Mouse (Mus musculus) urinary bladder, postnatal 14 days (tissue): ENCODE data around the gene Fsip1.

ENCODE experiments used
- DNase-seq: peaks from one replicate; pipeline ENCODE4 v3.0.0; 2021; ENCODE audit warnings: low spot score

Gene Fsip1

DNA sequence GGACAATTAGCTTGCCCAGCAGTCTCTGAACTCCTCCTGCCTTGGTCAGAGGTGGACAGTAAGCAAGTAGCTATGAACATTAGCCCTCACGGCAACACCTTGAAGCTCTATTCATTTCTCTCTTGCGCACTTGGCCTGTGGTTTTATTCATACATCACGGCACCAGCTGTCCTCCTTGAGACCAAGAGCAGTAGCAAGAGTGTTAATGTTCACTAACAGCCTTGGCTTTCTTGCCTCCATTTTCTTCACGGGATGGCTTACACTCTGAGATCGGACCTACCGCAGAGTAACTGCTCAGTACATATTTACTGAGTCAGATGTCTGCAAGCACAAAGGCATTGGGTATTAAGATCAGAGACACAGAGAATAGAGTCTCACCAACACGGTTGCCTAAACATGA, 132.3 kb downstream of the Fsip1 start:
- no peak for DNase-seq

DNA sequence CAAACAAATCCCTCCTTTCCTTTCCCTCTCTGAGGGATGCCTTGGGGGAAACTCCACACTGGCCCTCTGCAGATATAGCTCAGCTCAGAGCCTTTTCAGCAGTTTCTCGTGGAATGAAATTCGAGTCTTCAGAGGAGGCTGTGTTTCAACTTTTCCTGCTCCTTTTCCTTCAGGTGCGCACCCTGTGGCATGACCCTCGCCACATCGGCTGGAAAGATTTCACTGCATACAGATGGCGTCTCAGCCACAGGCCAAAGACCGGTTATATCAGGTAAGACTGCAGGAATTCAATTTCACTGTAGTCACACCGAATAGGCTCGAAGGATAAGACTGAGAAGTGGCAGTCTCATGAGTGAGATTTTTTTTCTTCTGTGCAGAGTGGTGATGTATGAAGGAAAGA, 133.0 kb downstream of the Fsip1 start:
- no peak for DNase-seq

DNA sequence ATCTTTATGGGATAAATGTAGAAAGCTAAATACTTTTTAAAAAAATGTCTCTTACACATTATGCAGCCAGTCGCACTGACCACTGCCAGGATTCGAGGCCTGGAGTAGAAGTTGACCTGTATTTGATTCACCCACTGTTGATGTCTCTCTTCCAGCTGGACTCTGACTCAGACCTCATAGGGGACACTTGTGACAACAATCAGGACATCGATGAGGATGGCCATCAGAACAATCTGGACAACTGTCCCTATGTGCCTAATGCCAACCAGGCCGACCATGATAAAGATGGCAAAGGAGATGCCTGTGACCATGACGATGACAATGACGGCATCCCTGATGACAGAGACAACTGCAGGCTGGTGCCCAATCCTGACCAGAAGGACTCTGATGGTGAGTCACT, 134.5 kb downstream of the Fsip1 start:
- no peak for DNase-seq

DNA sequence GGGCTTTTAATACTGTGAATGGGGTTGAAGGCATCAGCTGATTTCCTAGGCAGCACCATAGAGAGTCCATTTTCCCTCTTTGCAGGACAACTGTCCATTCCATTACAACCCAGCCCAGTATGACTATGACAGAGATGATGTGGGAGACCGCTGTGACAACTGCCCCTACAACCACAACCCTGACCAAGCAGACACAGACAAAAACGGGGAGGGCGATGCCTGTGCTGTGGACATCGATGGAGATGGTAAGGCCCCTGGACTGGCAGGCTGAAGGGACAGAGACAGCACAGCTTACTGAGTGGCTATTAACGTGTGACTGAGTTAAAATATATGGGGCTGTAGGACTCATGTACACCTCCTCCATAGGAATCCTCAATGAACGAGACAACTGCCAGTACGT, 136.0 kb downstream of the Fsip1 start:
- no peak for DNase-seq

DNA sequence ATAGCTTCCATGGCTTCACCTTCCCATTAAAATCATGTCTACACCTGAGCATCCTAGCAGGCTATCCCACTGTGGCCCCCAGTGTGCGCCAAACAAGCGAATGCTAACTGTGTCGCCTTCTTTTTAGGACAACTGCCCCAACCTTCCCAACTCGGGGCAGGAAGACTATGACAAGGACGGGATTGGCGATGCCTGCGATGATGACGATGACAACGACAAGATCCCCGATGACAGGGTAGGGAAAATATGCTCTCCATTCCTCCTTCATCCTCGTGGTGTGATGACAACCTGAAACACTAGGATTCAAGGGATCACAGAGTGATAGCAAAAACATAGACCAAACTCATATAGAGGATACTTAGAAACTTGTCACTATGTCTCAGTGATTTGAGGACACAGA, 136.7 kb downstream of the Fsip1 start:
- no peak for DNase-seq

DNA sequence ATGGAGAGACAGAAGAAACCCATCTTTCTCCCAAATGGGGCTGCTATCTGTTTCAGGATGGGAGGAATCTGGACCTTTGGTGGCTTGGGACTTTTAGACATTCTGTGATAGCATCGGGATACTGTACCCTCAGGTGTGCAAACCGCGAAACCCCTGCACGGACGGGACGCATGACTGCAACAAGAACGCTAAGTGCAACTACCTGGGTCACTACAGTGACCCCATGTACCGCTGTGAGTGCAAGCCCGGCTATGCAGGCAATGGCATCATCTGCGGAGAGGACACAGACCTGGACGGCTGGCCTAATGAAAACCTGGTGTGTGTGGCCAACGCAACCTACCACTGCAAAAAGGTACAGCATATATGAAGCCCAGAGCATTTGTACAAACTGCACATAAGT, 137.1 kb downstream of the Fsip1 start:
- DNase-seq = no peak

DNA sequence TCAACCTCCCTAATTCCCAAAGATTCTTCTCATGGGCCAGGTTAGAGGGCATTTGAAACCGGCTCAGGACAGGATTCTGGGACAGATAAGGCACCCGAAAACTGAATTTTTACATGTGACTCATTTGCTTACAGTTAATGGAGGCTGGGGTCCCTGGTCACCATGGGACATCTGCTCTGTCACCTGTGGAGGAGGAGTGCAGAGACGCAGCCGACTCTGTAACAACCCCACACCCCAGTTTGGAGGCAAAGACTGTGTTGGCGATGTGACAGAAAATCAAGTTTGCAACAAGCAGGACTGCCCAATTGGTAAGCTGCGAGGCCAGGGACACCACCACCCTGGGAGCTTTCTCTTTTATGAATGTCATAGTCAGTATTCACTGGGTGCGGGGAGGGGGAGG, 138.3 kb downstream of the Fsip1 start:
- DNase-seq = no peak

DNA sequence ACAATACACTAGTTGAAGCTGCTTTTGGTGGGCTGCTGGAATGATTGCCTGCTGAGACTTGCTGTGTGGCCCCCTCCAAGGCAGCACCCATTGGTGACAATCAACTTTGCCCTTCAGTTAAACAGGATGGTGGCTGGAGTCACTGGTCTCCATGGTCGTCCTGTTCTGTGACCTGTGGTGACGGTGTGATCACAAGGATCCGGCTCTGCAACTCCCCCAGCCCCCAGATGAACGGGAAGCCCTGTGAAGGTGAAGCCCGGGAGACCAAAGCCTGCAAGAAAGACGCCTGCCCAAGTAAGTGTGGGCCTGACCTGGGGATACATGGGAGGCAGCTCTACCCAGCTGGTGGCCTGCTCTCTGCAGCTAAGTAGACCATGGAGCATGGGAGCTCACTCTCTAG, 138.7 kb downstream of the Fsip1 start:
- no peak for DNase-seq

DNA sequence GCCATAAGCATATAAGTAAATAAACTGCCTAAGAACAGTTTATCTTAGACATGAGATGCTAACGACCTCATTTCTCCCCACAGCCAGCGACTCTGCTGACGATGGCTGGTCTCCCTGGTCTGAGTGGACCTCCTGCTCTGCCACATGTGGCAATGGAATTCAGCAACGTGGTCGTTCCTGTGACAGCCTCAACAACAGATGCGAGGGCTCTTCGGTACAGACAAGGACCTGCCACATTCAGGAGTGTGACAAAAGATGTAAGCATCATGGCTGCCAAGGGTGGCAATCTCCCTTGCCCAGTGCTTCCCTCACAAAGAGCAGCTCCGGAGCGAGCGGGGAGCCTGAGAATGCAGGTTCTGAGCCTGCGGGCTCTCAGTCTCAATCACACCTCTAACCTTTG, 139.4 kb downstream of the Fsip1 start:
- no peak for DNase-seq

DNA sequence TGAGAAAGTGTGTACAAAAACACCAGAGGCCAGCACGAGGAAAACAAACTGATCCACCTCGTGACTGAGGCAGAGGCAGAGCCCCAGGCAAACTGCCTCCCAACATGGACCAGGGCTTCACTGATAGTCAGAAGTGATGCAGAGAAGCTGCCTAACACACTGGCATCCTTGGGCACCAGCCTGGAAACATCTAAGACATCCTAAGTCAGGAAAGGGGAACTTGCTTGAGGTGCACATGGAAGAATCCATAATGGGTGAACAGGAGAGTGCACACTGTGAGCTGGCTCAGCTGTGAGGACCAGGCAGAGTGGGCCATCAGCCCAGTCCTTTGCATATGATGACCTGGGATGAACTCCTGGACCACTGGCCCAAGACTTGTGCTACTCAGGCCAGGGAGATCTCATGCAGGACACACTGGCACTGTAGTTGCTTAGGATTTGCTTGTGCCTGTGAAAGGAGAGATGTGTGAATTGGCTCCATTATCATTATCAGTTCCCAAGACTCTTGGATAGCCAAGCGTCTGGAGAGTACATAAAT, 139.9 kb downstream of the Fsip1 start:
- no peak for DNase-seq

DNA sequence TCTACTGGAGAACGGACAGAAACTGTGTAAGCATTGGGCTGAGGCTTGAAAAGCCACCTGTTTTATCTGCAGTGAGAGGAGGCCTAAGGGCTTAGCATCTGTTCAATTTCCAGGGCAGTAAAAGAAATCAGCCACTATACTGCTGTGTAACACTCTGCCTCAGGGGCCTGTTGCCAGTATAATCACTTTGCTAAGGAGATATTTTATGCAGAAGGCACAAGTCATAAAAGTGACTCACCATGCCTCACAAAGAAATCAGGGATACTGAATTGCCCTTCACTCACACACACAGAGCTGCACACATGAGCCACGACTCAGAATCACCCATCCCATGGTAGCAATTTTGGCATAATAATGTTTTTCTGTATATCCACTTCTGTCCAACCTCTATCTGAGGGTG, 140.6 kb downstream of the Fsip1 start:
- no peak for DNase-seq

DNA sequence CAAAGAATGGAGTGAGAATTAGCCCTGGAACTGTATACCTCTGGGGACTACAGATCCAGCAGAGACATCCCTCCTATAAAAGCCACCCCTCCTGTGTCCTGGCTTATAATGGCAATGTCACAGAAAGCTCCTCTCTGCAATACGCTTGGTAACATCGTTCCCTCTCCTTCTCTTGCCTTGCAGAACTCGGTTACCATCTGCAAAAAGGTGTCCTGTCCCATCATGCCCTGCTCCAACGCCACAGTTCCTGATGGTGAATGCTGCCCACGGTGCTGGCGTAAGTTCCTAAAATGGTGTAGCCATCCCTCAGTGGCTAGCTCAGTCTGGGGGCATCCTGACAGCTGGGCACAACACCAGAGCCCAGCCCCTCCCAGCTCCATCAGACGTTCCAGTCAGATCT, 141.1 kb downstream of the Fsip1 start:
- DNase-seq = no peak

DNA sequence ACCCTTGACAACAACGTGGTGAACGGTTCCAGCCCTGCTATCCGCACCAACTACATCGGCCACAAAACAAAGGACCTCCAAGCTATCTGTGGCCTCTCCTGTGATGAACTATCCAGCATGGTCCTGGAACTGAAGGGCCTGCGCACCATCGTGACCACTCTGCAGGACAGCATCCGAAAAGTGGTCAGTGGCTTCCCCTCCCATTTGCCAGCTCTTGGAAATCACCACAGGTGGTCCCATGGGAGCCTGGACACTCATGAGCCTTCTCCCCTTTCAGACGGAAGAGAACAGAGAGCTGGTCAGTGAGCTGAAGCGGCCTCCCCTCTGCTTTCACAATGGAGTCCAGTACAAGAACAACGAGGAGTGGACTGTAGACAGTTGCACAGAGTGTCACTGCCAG, 142.1 kb downstream of the Fsip1 start:
- no peak for DNase-seq

DNA sequence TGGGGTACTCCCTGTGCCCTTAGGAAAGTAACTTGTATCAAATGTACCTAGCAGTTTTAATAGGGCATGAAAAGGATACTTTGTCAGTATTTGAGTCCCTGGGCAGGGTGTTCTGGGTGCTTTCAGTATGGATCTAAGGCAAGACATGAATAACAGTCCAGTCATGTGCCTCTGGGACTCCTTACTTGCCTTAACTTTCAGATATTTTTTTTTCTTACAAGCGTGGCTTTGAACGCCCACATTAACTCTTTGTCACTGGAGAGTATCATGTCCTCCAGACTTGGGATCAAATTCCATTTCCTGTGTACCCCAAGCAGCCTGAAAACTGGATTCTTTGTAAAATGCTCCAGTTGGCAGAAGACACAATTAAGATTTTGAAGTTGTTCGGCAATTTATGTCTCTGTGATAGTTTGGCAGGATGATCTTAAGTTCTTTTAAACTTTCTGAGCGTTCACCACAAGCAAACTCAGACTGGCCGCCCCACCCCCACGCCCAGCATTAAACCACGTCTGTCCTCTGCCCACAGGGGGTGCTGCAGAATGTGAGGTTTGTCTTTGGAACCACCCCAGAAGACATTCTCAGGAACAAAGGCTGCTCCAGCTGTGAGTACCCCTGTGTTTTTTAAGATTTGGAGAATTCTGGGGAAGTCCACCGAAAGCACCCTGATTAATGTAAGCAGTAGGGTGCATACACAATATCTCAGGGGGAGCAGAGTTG, 142.8 kb downstream of the Fsip1 start:
- peak; percentile 44 for DNase-seq

DNA sequence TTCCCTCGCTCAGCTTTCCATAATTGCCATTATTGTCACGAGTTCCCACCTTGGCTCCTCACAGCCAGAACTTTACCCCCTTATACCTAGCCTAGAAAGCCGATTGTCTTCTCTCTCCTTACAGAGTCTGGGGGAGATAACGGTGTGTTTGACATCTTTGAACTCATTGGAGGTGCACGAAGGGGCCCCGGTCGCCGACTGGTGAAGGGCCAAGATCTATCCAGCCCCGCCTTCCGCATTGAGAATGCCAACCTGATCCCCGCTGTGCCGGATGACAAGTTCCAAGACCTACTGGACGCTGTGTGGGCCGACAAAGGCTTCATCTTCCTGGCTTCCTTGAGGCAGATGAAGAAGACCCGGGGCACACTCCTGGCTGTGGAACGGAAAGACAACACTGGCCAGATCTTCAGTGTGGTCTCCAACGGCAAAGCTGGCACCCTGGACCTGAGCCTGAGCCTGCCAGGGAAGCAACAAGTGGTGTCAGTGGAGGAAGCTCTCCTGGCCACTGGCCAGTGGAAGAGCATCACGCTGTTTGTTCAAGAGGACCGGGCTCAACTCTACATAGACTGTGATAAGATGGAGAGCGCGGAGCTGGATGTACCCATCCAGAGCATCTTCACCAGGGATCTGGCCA, 143.8 kb downstream of the Fsip1 start:
- DNase-seq = no peak

DNA sequence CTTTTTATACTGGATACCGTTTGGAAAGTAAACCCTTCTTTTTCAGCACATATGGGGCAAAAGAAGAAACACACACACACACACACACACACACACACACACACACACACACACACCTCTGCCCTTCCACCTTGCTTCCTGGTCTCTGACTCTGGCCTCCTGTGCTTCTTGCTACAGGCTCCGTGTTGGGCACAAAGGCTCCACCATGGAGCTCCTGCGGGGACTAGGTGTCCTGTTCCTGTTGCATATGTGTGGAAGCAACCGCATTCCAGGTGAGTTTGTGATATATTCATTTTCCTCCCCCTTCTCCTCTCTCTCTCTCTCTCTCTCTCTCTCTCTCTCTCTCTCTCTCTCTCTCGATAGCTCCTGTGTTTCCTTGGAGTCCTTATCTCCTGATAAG, 144.3 kb downstream of the Fsip1 start:
- no peak for DNase-seq

DNA sequence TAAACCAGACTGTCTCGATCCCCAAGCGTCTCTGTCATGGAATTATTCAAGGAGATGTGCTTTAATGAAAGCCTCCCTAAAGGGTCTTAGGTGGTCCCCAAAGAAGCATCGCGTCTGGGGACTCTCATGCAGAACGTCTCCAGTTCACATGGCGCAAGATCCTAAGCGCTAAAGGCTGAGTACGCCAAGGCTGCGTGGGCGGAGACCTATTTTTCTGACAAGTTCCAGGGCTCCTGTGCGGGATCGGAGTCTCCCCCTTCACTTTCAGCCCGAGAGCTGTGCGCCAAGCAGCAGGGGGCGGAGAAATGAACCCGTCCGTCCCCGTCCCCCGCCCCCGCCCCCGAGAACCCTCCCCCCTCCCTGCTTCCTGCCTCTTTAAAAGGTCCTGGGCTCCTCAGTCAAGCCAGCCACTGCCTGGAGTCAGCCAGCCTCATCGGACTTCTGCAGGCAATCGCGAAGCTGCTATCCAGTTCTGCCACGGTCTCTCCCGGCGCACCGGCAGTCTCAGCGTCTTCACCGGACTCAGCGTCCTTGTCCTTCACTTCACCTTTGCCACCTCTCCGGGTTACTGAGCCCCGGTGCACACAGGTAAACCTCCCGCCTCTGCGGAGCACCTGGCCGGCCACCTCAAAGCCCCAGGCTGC, 145.2 kb downstream of the Fsip1 start, which contains the start of gene Thbs1:
Thbs1 (plus strand) TSS at position 389 of the 644 bp plus-strand sequence.
- peak; percentile 84 for DNase-seq

DNA sequence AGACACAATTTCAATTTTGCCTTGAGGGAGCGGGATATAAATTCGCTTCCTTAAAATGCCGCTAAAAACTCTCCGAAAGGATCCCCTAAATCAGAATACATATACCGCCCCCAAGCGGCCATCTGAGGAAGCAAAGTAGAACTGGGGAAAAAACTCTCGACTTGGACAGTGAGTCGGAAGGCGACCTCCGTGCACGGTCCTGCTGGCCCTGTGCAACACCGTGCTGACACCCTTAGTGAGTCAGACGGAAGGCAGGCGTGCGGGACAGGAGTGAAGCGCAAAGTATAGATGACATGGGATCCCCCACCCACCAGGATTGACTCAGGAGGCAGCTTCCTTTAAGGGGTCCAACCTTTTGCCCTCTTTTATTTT, 145.7 kb downstream of the Fsip1 start:
- peak; percentile 89 for DNase-seq

DNA sequence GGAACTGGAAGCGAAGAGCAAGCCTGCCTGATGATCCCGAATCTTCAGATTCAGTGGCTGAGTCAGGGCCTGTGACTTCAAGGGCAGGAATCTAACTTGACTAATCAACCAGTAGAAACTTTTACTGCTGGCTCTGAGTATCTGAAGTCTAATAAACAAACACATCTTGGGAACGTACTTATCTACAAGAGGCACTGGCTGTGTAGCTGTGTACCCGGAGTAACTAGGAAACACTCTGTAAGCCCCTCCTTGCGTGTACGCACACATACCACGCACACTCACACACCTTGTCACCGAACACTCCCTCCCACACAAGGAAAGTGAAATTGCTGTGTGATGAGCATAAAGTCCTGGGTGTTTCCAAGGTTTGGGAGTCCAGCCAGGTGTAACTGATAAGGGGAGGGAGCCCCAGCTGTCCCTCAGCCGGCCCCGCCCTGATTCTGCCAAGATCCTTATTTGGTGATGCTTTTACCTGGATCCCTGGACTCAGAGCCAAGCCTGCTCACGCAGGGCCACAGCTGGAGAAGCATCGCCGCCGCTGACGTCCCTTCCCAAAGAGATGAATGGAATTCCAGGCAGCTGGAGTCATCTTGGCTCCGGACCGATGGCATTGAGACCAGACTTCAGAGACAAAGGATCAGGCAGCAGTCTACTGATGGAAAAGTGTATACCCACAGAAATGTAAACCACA, 146.4 kb downstream of the Fsip1 start:
- DNase-seq = peak; percentile 65

DNA sequence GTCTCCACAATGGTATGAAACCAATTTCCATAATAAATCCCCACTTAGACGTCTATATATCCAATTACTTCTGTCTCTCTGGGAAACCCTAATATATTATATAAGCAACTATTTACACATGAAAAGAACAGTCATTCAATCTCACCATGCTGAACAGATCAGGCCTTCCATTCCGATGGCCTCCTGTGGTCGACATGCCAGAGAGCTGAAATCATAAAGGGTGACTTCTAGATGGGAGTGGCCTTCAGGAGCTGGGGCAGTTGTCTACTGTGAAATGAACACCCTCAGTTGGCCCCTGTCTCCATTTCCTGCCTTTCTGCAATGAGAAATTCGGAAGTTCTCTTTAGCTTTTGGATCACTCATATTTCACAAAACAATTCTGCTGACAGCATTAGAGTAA, 154.6 kb downstream of the Fsip1 start:
- no peak for DNase-seq

DNA sequence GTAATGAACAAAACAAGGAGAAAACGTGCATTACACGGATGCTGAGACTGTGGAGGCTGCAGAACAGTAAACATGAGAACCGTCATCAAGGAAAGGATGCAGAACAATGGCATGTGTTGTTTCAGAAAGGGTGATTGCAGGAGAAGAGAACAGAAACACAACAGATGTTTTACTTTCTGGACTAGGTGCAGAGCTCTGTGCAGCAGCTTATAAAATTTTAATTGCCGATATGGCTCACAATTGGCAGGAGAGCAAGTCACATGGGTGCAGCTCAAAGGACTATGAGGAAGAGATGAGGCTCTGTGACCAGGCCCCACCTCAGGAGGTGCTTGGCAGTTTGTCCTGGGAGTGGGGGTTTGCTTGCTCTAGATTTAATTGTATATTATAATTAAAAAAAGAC, 157.7 kb downstream of the Fsip1 start:
- DNase-seq = peak; percentile 45

DNA sequence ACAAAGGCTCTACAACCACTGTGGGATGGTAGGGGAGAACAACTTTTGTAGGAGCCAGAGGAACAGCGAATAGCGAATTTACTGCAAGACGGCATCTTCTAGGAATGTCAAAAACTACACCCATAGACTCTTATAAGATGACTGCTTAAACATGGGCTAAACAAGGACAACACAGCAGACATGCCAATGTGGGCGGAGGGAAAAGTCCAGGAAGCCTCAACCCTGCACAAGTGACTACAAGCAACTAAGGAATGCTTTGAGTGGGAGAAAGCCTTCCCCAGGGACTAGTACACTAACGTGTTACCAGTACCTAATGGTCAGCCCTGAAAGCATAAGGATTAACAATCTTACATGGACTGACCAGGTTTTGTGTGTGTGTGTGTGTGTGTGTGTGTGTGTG, 165.5 kb downstream of the Fsip1 start:
- no peak for DNase-seq
